Mouse (Mus musculus): ENCODE data around the gene Tac1.

DNA sequence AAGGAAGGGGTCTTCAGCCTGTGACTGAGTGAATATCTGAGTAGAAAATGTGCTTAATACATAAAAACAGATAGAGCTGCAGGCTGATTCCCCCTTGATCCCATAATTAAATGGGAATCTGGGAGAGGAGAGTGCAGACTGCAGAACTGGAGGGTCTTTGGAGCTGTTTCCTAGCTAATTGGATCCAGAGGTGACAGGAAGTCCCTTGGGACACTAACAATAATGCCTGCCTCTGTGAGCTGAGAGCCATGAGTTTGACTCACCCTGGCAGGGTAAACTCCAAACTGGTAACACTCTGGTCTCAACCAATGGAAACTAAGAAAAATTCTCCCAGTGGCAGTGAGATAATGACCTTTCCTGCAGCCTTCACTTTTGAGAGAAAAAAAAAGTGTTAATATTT is 3.5 kb downstream of the Tac1 start:
- TF ChIP-seq CTCF (IDR thresholded peaks at IDR 0.05; ENCODE audit: low read depth) (no peak), EP300 (optimal IDR thresholded peaks at IDR 0.05) (no peak)

Data from stomach, postnatal 0 days (tissue).